In the genomic region with DNA sequence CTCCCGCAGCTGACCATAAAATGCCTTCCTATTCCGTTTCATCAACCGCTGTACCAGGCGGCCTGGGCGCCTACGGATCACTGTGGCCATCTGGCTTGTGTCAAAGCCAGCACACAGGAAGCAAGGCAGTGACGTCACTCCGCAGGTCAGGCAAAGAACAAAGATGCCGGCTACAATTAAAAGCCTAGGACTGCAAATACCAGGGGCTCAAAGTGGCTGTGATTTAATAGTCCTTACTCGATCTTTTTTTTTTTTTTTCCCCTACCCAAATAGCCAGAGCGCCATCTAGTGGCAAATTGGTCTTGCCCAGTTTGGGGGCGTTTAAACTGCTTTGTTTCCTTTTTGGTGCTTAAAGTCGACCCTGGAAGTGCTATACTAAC, we compare ENCODE assay signal across 7 mouse cellular contexts. TPM values are rescaled to one million over a fixed set of nuclear protein-coding genes. Genes with fewer than 3 reads are reported as not detected.
DNase-seq lines count a peak whose midpoint lies in the region; ATAC-seq and TF ChIP-seq lines count a peak whose summit lies in the region.

No protein-coding gene starts in this region.

- DNase-seq in NIH3T3 (ENCODE audit: low read depth) = peak; percentile 72
- peak; percentile 88 for DNase-seq in embryo, embryonic 11.5 days (ENCODE audit: low read depth, low spot score)
- peak; percentile 94 for DNase-seq in heart, postnatal 0 days (ENCODE audit: low spot score)
- DNase-seq in kidney, postnatal 14 days = peak; percentile 63
- peak; percentile 50 to 57 for DNase-seq in lung, postnatal 4 days
- DNase-seq in splenic B cell, adult 2 months (ENCODE audit: low read depth, low spot score) = peak; percentile 71

- H3K4me2 ChIP-seq in heart, postnatal 0 days (ENCODE audit: low read depth, low read length) = peak overlapping the region; percentile 50

- no peaks in the 10 kb centered on the region for H3K9me3 ChIP-seq in heart, postnatal 0 days (replicated peaks; ENCODE audit: control insufficient read depth, low read length)

- H3K4me1 ChIP-seq in heart, postnatal 0 days (ENCODE audit: control insufficient read depth, insufficient read depth) = peaks cover 26% of the 10 kb centered on the region

- 0 out of 2 replicates have a peak overlapping the region, but pooled peaks have one; percentile 32 for H3K9ac ChIP-seq in heart, postnatal 0 days (replicated peaks; ENCODE audit: low read depth, low read length)

- peak; percentile 51 for TF ChIP-seq CTCF in heart, postnatal 0 days (IDR thresholded peaks at IDR 0.05; ENCODE audit: low read depth)

- H3K36me3 ChIP-seq in heart, postnatal 0 days (replicated peaks; ENCODE audit: control insufficient read depth, insufficient read depth, low read length) = peaks cover 23% of the 10 kb centered on the region
- no peaks in the 10 kb centered on the region for H3K36me3 ChIP-seq in splenic B cell, adult 2 months (ENCODE audit: control insufficient read depth, insufficient read depth, low read length, poor library complexity, severe bottlenecking)

- H3K4me3 ChIP-seq in heart, postnatal 0 days (ENCODE audit: low read depth, low read length) = peak overlapping the region; percentile 16

- 0 out of 2 replicates have a peak, but pooled peaks have one; percentile 27 for TF ChIP-seq EP300 in heart, postnatal 0 days (IDR thresholded peaks at IDR 0.05; ENCODE audit: low read depth)

- no peaks in the 10 kb centered on the region for H3K27me3 ChIP-seq in heart, postnatal 0 days (ENCODE audit: control insufficient read depth, insufficient read depth, low read length)
- H3K27me3 ChIP-seq in splenic B cell, adult 2 months (ENCODE audit: control insufficient read depth, insufficient read depth, low read length, poor library complexity, severe bottlenecking) = no peaks in the 10 kb centered on the region; the same call in 1 of the 2 replicates

- WGBS in heart, postnatal 0 days = 4% methylated on average over 13 of the region's 13 CpGs

- peak overlapping the region; percentile 97 for H3K27ac ChIP-seq in heart, postnatal 0 days (ENCODE audit: low read depth)

- peak; percentile 84 for ATAC-seq in CD4-positive, CD25-positive, alpha-beta regulatory T cell, adult 4 months
- peak; percentile 74 for ATAC-seq in heart, postnatal 0 days (ENCODE audit: insufficient read depth, low read depth)

RNA-seq across cellular contexts. Expression of gene Msrb3, which starts 26.4 kb away (rescaled TPM):
- polyA plus RNA-seq in CD4-positive, CD25-positive, alpha-beta regulatory T cell, adult 4 months (2017; shearing (Covaris generic)) = under 1 TPM; 0.48 to 0.61 TPM
- 122 and 134 TPM in 2 replicates for total RNA-seq in heart, postnatal 0 days (2014; rRNA removed; ENCODE audit: low replicate concordance)
- 29.5 and 45.0 TPM in 2 replicates for polyA plus RNA-seq in heart, postnatal 0 days (2015; fragmentation: Nextera tagmentation; extraction: Ambion mirVana)

Comparison
In these comparisons a context has a peak if more than half of its experiments do, and no peak if none do; other contexts are left out.
1. Peak in every context shown above with its lines: DNase-seq, ATAC-seq, H3K4me3 ChIP-seq and H3K27ac ChIP-seq.
2. RNA of gene Msrb3, which starts 26.4 kb away (polyA plus RNA-seq): 29.5 to 45.0 TPM in heart, postnatal 0 days; 0.48 to 0.61 TPM in CD4-positive, CD25-positive, alpha-beta regulatory T cell, adult 4 months; every median in the first group is over 10 times any median in the second.